Mouse (Mus musculus) CD4-positive, CD25-positive, alpha-beta regulatory T cell, adult 2 months (primary cell): ENCODE data around the gene Rab36.
A peak's percentile ranks its signal among the peaks of the same experiment; 100 is the strongest.

Experiments
- DNase-seq: peaks from one replicate; pipeline ENCODE4 v3.0.0-alpha.2; 2012; ENCODE audit warnings: low read depth, low spot score

The Rab36 gene

GRCm38 (mm10) chr10:75044459-75044858 lies 7.6 kb downstream of the Rab36 start:
- DNase-seq: no peak

GRCm38 (mm10) chr10:75045831-75046230 lies 9.0 kb downstream of the Rab36 start:
- DNase-seq: no peak

- no peak for DNase-seq
These were observed 11.9 kb downstream of the Rab36 start for GRCm38 (mm10) chr10:75048711-75049110.

GRCm38 (mm10) chr10:75051364-75052074 lies 14.7 kb downstream of the Rab36 start:
- no peak for DNase-seq

- DNase-seq: no peak
These were observed 16.0 kb downstream of the Rab36 start for GRCm38 (mm10) chr10:75052902-75053301.

- no peak for DNase-seq
These were observed 16.8 kb downstream of the Rab36 start for GRCm38 (mm10) chr10:75053655-75054054.

GRCm38 (mm10) chr10:75054125-75054524 lies 17.3 kb downstream of the Rab36 start:
- DNase-seq: no peak

GRCm38 (mm10) chr10:75055672-75056071 lies 18.8 kb downstream of the Rab36 start:
- no peak for DNase-seq

GRCm38 (mm10) chr10:75056255-75056654 lies 19.4 kb downstream of the Rab36 start:
- DNase-seq: no peak

GRCm38 (mm10) chr10:75058336-75058735 lies 21.5 kb downstream of the Rab36 start:
- no peak for DNase-seq

GRCm38 (mm10) chr10:75058761-75059395 lies 22.0 kb downstream of the Rab36 start:
- no peak for DNase-seq

- DNase-seq: peak; percentile 89
These were observed 22.5 kb downstream of the Rab36 start for GRCm38 (mm10) chr10:75059396-75059795.

- peak; percentile 81 for DNase-seq
These were observed 23.5 kb downstream of the Rab36 start, which contains the start of gene Bcr for GRCm38 (mm10) chr10:75060217-75060842. TSS of gene Bcr (plus strand) at chr10:75060592.

- peak; percentile 53 for DNase-seq
These were observed 24.0 kb downstream of the Rab36 start for GRCm38 (mm10) chr10:75060843-75061235.

GRCm38 (mm10) chr10:75061341-75062188 lies 24.7 kb downstream of the Rab36 start:
- DNase-seq: peak; percentile 34

- peak; percentile 13 for DNase-seq
These were observed 25.3 kb downstream of the Rab36 start for GRCm38 (mm10) chr10:75062189-75062561.

- DNase-seq: peak; percentile 15
These were observed 25.8 kb downstream of the Rab36 start for GRCm38 (mm10) chr10:75062621-75063020.

GRCm38 (mm10) chr10:75063301-75063965 lies 26.6 kb downstream of the Rab36 start:
- no peak for DNase-seq

GRCm38 (mm10) chr10:75065691-75066090 lies 28.8 kb downstream of the Rab36 start:
- no peak for DNase-seq

- no peak for DNase-seq
These were observed 30.6 kb downstream of the Rab36 start for GRCm38 (mm10) chr10:75067446-75067845.

- DNase-seq: no peak
These were observed 31.2 kb downstream of the Rab36 start for GRCm38 (mm10) chr10:75068086-75068485.
